Mouse (Mus musculus): ENCODE measurements around the gene Sel1l. TPM values are rescaled to one million over a fixed set of nuclear protein-coding genes. Genes with fewer than 3 reads are reported as not detected.
A peak's percentile ranks its signal among the peaks of the same experiment; 100 is the strongest.

The Sel1l gene
- polyA plus RNA-seq (2015; fragmentation: Nextera tagmentation; extraction: Ambion mirVana) = 111 and 128 TPM in 2 replicates

GRCm38 (mm10) chr12:91849045-91849467 lies at the start of gene Sel1l:
TSS of gene Sel1l (minus strand) at chr12:91849157.
- Histone ChIP-seq H3K27ac (replicated peaks) (peak within 1 kb of the TSS; percentile 70), H3K4me1 (replicated peaks) (peaks cover 18% of the 10 kb centered on the region), H3K9ac (peak within 1 kb of the TSS; percentile 85), H3K27me3 (no peaks in the 10 kb centered on the region), H3K4me2 (peak within 1 kb of the TSS; percentile 77), H3K9me3 (no peaks in the 10 kb centered on the region), H3K36me3 (0 out of 2 replicates have a peak, but pooled peaks cover 3% of the 10 kb centered on the region), H3K4me3 (peak within 1 kb of the TSS; percentile 77)
- ATAC-seq (ENCODE audit: low read depth) = peak; percentile 100
- 1% methylated on average over 34 of the region's 35 CpGs for WGBS

- no peak overlapping the region for H3K27ac ChIP-seq (replicated peaks)
- H3K27me3 ChIP-seq = no peaks in the 10 kb centered on the region
- H3K4me3 ChIP-seq = no peak overlapping the region
- no peak overlapping the region for H3K9ac ChIP-seq
- no peaks in the 10 kb centered on the region for H3K4me1 ChIP-seq (replicated peaks)
- no peak for ATAC-seq (ENCODE audit: low read depth)
- no peaks in the 10 kb centered on the region for H3K36me3 ChIP-seq
- no peak overlapping the region for H3K4me2 ChIP-seq
- WGBS = 81% methylated on average over 9 of the region's 9 CpGs
- H3K9me3 ChIP-seq = no peaks in the 10 kb centered on the region
Observed at GRCm38 (mm10) chr12:91892622-91893560, 43.9 kb upstream of the Sel1l start.

GRCm38 (mm10) chr12:91880431-91880830 lies 31.5 kb upstream of the Sel1l start:
- no peaks in the 10 kb centered on the region for H3K9me3 ChIP-seq
- no peak overlapping the region for H3K4me3 ChIP-seq
- H3K9ac ChIP-seq = no peak overlapping the region
- no peak for ATAC-seq (ENCODE audit: low read depth)
- H3K4me2 ChIP-seq = no peak overlapping the region
- H3K4me1 ChIP-seq (replicated peaks) = peaks cover 15% of the 10 kb centered on the region
- no peak overlapping the region for H3K27ac ChIP-seq (replicated peaks)
- WGBS = 80% methylated on average over 13 of the region's 13 CpGs
- no peaks in the 10 kb centered on the region for H3K27me3 ChIP-seq
- no peaks in the 10 kb centered on the region for H3K36me3 ChIP-seq

GRCm38 (mm10) chr12:91878912-91879250 lies 29.9 kb upstream of the Sel1l start:
- no peaks in the 10 kb centered on the region for H3K9me3 ChIP-seq
- peaks cover 15% of the 10 kb centered on the region for H3K4me1 ChIP-seq (replicated peaks)
- peak overlapping the region; percentile 9; the same call in 1 of the 2 replicates for H3K4me2 ChIP-seq
- no peak overlapping the region for H3K9ac ChIP-seq
- no peak overlapping the region for H3K27ac ChIP-seq (replicated peaks)
- H3K27me3 ChIP-seq = no peaks in the 10 kb centered on the region
- H3K36me3 ChIP-seq = no peaks in the 10 kb centered on the region
- 53% methylated on average over 8 of the region's 8 CpGs for WGBS
- no peak for ATAC-seq (ENCODE audit: low read depth)
- no peak overlapping the region for H3K4me3 ChIP-seq

- Histone ChIP-seq H3K9ac (0 out of 2 replicates have a peak overlapping the region, but pooled peaks have one; percentile 22), H3K36me3 (no peaks in the 10 kb centered on the region), H3K9me3 (no peaks in the 10 kb centered on the region), H3K27me3 (no peaks in the 10 kb centered on the region), H3K4me3 (no peak overlapping the region), H3K4me2 (peak overlapping the region; percentile 9; the same call in 1 of the 2 replicates), H3K4me1 (replicated peaks) (peaks cover 15% of the 10 kb centered on the region), H3K27ac (replicated peaks) (no peak overlapping the region)
- ATAC-seq (ENCODE audit: low read depth) = peak; percentile 59
- 69% methylated on average over 21 of the region's 21 CpGs for WGBS
Observed at GRCm38 (mm10) chr12:91878056-91878911, 29.3 kb upstream of the Sel1l start.

GRCm38 (mm10) chr12:91877646-91878045 lies 28.7 kb upstream of the Sel1l start:
- Histone ChIP-seq H3K4me3 (no peak overlapping the region), H3K27me3 (no peaks in the 10 kb centered on the region), H3K4me2 (no peak overlapping the region), H3K9me3 (no peaks in the 10 kb centered on the region), H3K9ac (no peak overlapping the region), H3K27ac (replicated peaks) (no peak overlapping the region), H3K4me1 (replicated peaks) (peaks cover 15% of the 10 kb centered on the region), H3K36me3 (no peaks in the 10 kb centered on the region)
- 39% methylated on average over 5 of the region's 5 CpGs for WGBS
- ATAC-seq (ENCODE audit: low read depth) = no peak

- H3K4me1 ChIP-seq (replicated peaks) = no peaks in the 10 kb centered on the region
- 95% methylated on average over 11 of the region's 11 CpGs for WGBS
Observed at GRCm38 (mm10) chr12:91870671-91871070, 21.7 kb upstream of the Sel1l start.

GRCm38 (mm10) chr12:91869352-91869751 lies 20.4 kb upstream of the Sel1l start:
- H3K4me3 ChIP-seq = no peak overlapping the region
- H3K27me3 ChIP-seq = no peaks in the 10 kb centered on the region
- H3K27ac ChIP-seq (replicated peaks) = no peak overlapping the region
- WGBS = 67% methylated on average over 4 of the region's 4 CpGs
- no peaks in the 10 kb centered on the region for H3K36me3 ChIP-seq
- H3K9ac ChIP-seq = no peak overlapping the region
- H3K9me3 ChIP-seq = no peaks in the 10 kb centered on the region
- H3K4me1 ChIP-seq (replicated peaks) = no peaks in the 10 kb centered on the region
- no peak overlapping the region for H3K4me2 ChIP-seq
- no peak for ATAC-seq (ENCODE audit: low read depth)

More at GRCm38 (mm10) chr12:91870671-91871070, 21.7 kb upstream of the Sel1l start:
- Histone ChIP-seq H3K9ac (no peak overlapping the region), H3K4me2 (no peak overlapping the region), H3K4me3 (no peak overlapping the region), H3K27me3 (no peaks in the 10 kb centered on the region), H3K36me3 (no peaks in the 10 kb centered on the region), H3K9me3 (no peaks in the 10 kb centered on the region), H3K27ac (replicated peaks) (no peak overlapping the region)
- no peak for ATAC-seq (ENCODE audit: low read depth)

GRCm38 (mm10) chr12:91854330-91854729 lies 5.4 kb upstream of the Sel1l start:
- WGBS = 80% methylated on average over 8 of the region's 8 CpGs

GRCm38 (mm10) chr12:91848394-91849044 lies 438 bp downstream of the Sel1l start:
- H3K27me3 ChIP-seq = no peaks in the 10 kb centered on the region
- H3K9ac ChIP-seq = peak overlapping the region; percentile 85
- peak; percentile 74 for ATAC-seq (ENCODE audit: low read depth)
- peaks cover 18% of the 10 kb centered on the region for H3K4me1 ChIP-seq (replicated peaks)
- WGBS = 3% methylated on average over 33 of the region's 33 CpGs
- no peaks in the 10 kb centered on the region for H3K9me3 ChIP-seq
- H3K36me3 ChIP-seq = 0 out of 2 replicates have a peak, but pooled peaks cover 3% of the 10 kb centered on the region
- H3K4me2 ChIP-seq = peak overlapping the region; percentile 77
- peak overlapping the region; percentile 77 for H3K4me3 ChIP-seq
- peak overlapping the region; percentile 70 for H3K27ac ChIP-seq (replicated peaks)

More at GRCm38 (mm10) chr12:91854330-91854729, 5.4 kb upstream of the Sel1l start:
- H3K9me3 ChIP-seq = no peaks in the 10 kb centered on the region
- H3K4me1 ChIP-seq (replicated peaks) = no peaks in the 10 kb centered on the region
- no peak overlapping the region for H3K4me2 ChIP-seq
- H3K9ac ChIP-seq = no peak overlapping the region
- H3K27ac ChIP-seq (replicated peaks) = no peak overlapping the region
- H3K36me3 ChIP-seq = no peaks in the 10 kb centered on the region
- no peak overlapping the region for H3K4me3 ChIP-seq
- H3K27me3 ChIP-seq = no peaks in the 10 kb centered on the region
- no peak for ATAC-seq (ENCODE audit: low read depth)

- no peaks in the 10 kb centered on the region for H3K9me3 ChIP-seq
- no peak overlapping the region for H3K4me2 ChIP-seq
- H3K4me3 ChIP-seq = no peak overlapping the region
- ATAC-seq (ENCODE audit: low read depth) = no peak
- peaks cover 19% of the 10 kb centered on the region for H3K36me3 ChIP-seq
- H3K4me1 ChIP-seq (replicated peaks) = peaks cover 18% of the 10 kb centered on the region
- WGBS = 90% methylated on average over 6 of the region's 6 CpGs
- H3K27ac ChIP-seq (replicated peaks) = no peak overlapping the region
- no peaks in the 10 kb centered on the region for H3K27me3 ChIP-seq
- H3K9ac ChIP-seq = no peak overlapping the region
Observed at GRCm38 (mm10) chr12:91846038-91846437, 2.9 kb downstream of the Sel1l start.

All from neural tube, embryonic 13.5 days (tissue).